In the genomic region with DNA sequence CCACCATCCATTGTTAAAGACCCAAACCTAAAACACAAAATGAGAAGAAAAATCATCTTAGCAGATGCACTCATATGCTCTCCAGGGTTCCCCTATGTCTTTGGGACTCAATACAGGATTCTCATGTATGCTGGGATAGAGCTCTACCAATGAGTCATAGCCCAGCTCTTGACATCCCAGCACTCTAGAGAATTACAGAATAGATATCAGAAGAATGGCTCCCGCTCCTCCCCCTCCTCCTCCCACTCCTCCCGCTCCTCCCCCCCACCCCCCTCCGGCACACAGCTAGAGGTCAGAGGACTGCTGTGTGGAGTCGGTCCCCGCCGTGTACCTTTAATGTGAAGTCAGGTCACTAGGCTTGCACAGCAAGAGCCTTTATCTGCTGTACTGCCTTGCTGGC, we compare ENCODE assay signal across 29 mouse cellular contexts. TPM values are rescaled to one million over a fixed set of nuclear protein-coding genes. Genes with fewer than 3 reads are reported as not detected.
A peak's percentile ranks its signal among the peaks of the same experiment; 100 is the strongest.
DNase-seq lines count a peak whose midpoint lies in the region; ATAC-seq lines count a peak whose summit lies in the region.
"Had no signal": no experiment of that assay in that cellular context is flagged by ENCODE, and none has a peak within 500 bp of the region (broad histone marks: within the 10 kb centered on the region; RNA-seq: fewer than 3 reads in every experiment).

No protein-coding gene starts in this region.

- DNase-seq in heart, embryonic 10.5 days (ENCODE audit: low spot score): peak; percentile 71
- no peak for DNase-seq in heart, adult 18-20 months
- no peak for DNase-seq in heart, postnatal 14 days
- peak; percentile 52 for DNase-seq in brain, adult 2 months (ENCODE audit: low read depth, low spot score)
- no peak for DNase-seq in frontal cortex, adult 2 months (ENCODE audit: extremely low spot score in 1 of 2, low spot score in 1 of 2)
- DNase-seq: adrenal gland, adult 8-10 months; adrenal gland, postnatal 14 days; adrenal gland, postnatal 36 days; B cell, adult 2 months; cerebellum, adult 11 months; cerebellum, adult 18-20 months; cerebellum, adult 8-10 months; cerebellum, adult 9-11 months; cerebellum, postnatal 14 days; cerebellum, postnatal 36 days; embryo, embryonic 11 days had no signal

- no peak overlapping the region for H3K27ac ChIP-seq in heart, embryonic 10.5 days
- no peak overlapping the region for H3K27ac ChIP-seq in heart, embryonic 16.5 days (ENCODE audit: low read length)
- H3K27ac ChIP-seq: embryonic facial prominence, embryonic 13.5 days; embryonic facial prominence, embryonic 15.5 days; forebrain, embryonic 10.5 days; forebrain, embryonic 12.5 days had no signal

- H3K36me3 ChIP-seq in heart, embryonic 10.5 days: peaks cover 68% of the 10 kb centered on the region
- H3K36me3 ChIP-seq in heart, embryonic 16.5 days (ENCODE audit: control insufficient read depth, insufficient read depth): peaks cover 29% of the 10 kb centered on the region

- no peak overlapping the region for H3K4me3 ChIP-seq in heart, embryonic 10.5 days
- H3K4me3 ChIP-seq in heart, embryonic 16.5 days (ENCODE audit: low read length): no peak overlapping the region
- H3K4me3 ChIP-seq: embryonic facial prominence, embryonic 13.5 days; embryonic facial prominence, embryonic 15.5 days; erythroblast, embryonic 14.5 days; forebrain, embryonic 10.5 days; forebrain, embryonic 12.5 days had no signal

- no peaks in the 10 kb centered on the region for H3K9me3 ChIP-seq in heart, embryonic 10.5 days
- no peaks in the 10 kb centered on the region for H3K9me3 ChIP-seq in heart, embryonic 16.5 days (replicated peaks; ENCODE audit: control insufficient read depth, low read length)
- H3K9me3 ChIP-seq: embryonic facial prominence, embryonic 13.5 days; embryonic facial prominence, embryonic 15.5 days; forebrain, embryonic 10.5 days; forebrain, embryonic 12.5 days; G1E had no signal

- 52% methylated on average over 6 of the region's 6 CpGs for WGBS in heart, embryonic 10.5 days
- WGBS in heart, embryonic 16.5 days: 29% methylated on average over 6 of the region's 6 CpGs

- H3K27me3 ChIP-seq in heart, embryonic 10.5 days (ENCODE audit: insufficient read depth, poor library complexity, severe bottlenecking): no peaks in the 10 kb centered on the region
- H3K27me3 ChIP-seq in heart, embryonic 16.5 days (ENCODE audit: control insufficient read depth, insufficient read depth, low read length): no peaks in the 10 kb centered on the region
- H3K27me3 ChIP-seq: CH12.LX; embryonic facial prominence, embryonic 13.5 days; embryonic facial prominence, embryonic 15.5 days; forebrain, embryonic 12.5 days; Patski had no signal

- no peak overlapping the region for H3K9ac ChIP-seq in heart, embryonic 16.5 days (ENCODE audit: low read length)
- H3K9ac ChIP-seq: embryonic facial prominence, embryonic 13.5 days; embryonic facial prominence, embryonic 15.5 days; forebrain, embryonic 12.5 days had no signal

- intact Hi-C loops in heart, postnatal 14 days (cut with DNase I): no loop called here

- no peak overlapping the region for H3K4me2 ChIP-seq in heart, embryonic 16.5 days (ENCODE audit: low read depth, low read length)
- H3K4me2 ChIP-seq: embryonic facial prominence, embryonic 13.5 days; embryonic facial prominence, embryonic 15.5 days; forebrain, embryonic 12.5 days had no signal

- peak; percentile 55; the same call in 1 of the 2 replicates for ATAC-seq in heart, embryonic 16.5 days (replicated peaks; ENCODE audit: extremely low read depth, insufficient read depth, low FRiP score)
- ATAC-seq: activated CD4-positive, CD25-positive, alpha-beta regulatory T cell, adult 4 months; CD4-positive, CD25-positive, alpha-beta regulatory T cell, adult 4 months; forebrain, embryonic 14.5 days; forebrain, embryonic 16.5 days; Patski had no signal

- peaks cover 7% of the 10 kb centered on the region; the same call in 1 of the 2 replicates for H3K4me1 ChIP-seq in heart, embryonic 10.5 days
- H3K4me1 ChIP-seq in heart, embryonic 16.5 days (ENCODE audit: control insufficient read depth, insufficient read depth, low read length): peaks cover 7% of the 10 kb centered on the region; the same call in 1 of the 2 replicates
- H3K4me1 ChIP-seq: embryonic facial prominence, embryonic 13.5 days; embryonic facial prominence, embryonic 15.5 days; forebrain, embryonic 12.5 days had no signal

RNA-seq across cellular contexts. Expression of a gene that starts 39.4 kb away (rescaled TPM):
- polyA plus RNA-seq in heart, embryonic 10.5 days (2016; fragmentation: Nextera tagmentation; extraction: Ambion mirVana): 28.1 and 31.4 TPM in 2 replicates
- total RNA-seq in heart, adult 18-20 months (2021): 10 to 100 TPM; 18.4 to 21.3 TPM
- 22.8 and 27.9 TPM in 2 replicates for polyA plus RNA-seq in heart, embryonic 16.5 days (2015; fragmentation: Nextera tagmentation; extraction: Ambion mirVana)
- 10 to 100 TPM; 20.4 to 24.3 TPM for total RNA-seq in heart, postnatal 14 days (2021)
- 45.2 and 50.4 TPM in 2 replicates for polyA plus RNA-seq in frontal cortex, adult 2 months (2012; rRNA removed)

Comparison
In these comparisons a context has a peak if more than half of its experiments do, and no peak if none do; other contexts are left out.
1. DNase-seq: peak in heart, embryonic 10.5 days (single experiment) and brain, adult 2 months (single experiment); none in heart, adult 18-20 months (0 of 2), heart, postnatal 14 days (0 of 2) and frontal cortex, adult 2 months (0 of 2).